Mouse (Mus musculus) thymus, postnatal 36 days (tissue): ENCODE measurements around the gene Tcn2.

Source experiments
- DNase-seq, 2 experiments: peaks; one replicate each; pipeline ENCODE4 v3.0.0; 2022; ENCODE audit warnings: mixed read lengths in 2 of 2

Gene Tcn2

DNA sequence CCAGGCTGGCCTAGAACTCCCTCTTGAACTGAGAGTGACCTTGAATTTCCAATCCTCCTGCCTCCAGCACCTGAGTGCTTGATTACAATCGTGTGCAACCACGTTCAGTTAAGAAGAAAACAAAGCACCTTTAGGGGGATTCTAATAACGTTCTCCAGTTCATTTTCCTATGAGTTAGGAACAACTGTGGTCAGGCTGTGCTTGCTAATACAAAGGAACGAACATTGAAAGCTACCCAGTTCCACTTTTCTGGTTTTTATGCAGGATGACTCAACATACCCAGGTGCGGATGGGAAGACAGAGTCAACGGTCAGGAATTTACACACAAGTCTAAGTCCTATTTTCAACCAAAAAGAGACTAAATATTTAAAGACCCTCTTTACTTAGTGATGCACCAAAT, 38.0 kb downstream of the Tcn2 start:
- no peak for DNase-seq

GRCm38 (mm10) chr11:3887331-3887730, 44.6 kb downstream of the Tcn2 start:
- DNase-seq, result no peak

- DNase-seq, result no peak
Observed at GRCm38 (mm10) chr11:3883711-3884110, 48.2 kb downstream of the Tcn2 start.

DNA sequence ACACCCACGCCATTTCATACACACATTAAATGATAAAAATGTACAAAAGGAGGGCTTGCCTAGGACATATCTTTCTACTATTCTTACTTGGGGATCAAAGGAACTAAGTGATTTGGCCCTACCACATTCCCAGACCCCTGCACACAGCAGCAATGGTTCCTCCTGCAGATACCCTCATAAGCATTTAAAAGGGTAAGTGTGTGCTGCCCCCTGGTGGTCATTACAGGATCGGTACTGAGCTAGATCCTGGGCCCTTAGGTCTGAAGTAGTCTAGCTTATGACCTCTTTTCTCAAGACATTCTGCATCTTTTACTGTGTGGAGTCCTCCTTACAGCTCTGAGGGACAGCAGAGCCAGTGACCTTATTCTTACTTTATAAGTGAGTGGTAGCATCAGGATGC, 52.1 kb downstream of the Tcn2 start:
- peak; percentile 54 to 66 for DNase-seq

- peak in 1 of 2 experiments; percentile 18 for DNase-seq
Observed at GRCm38 (mm10) chr11:3878660-3879059, 53.3 kb downstream of the Tcn2 start.

DNA sequence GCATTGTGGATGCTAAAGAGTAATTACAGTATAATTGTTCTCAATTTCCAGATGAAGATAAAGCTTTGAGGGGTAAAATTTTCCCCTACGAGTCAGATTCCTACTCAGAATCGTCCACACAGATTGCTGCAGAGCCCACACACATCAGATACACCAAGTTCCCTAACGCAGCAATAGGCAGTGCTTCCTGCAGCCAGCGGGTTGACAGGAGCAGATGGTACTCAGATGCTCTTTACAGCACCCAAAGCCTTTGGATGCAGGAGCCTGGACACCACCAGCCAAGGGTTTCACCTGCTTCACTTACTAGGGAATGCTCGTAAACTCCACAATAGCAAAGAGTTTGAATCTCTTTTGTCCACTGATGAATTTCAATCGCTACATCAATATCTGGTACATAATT, 55.5 kb downstream of the Tcn2 start:
- DNase-seq, result no peak
